Mouse (Mus musculus) cerebellum, postnatal 4 days (tissue): Measurements from ENCODE around the gene Lpcat4.

Experiments
- DNase-seq, 2 experiments: peaks; one replicate each; pipeline ENCODE4 v3.0.0; 2022; ENCODE audit warnings: low spot score in 2 of 2, mixed read lengths in 1 of 2

The Lpcat4 gene

GRCm38 (mm10) chr2:112239212-112239934 is at the start of gene Lpcat4:
Gene Lpcat4, plus strand, starts transcription at chr2:112239468.
- DNase-seq: peak; percentile 92 to 98

GRCm38 (mm10) chr2:112196859-112197258 is 42.4 kb upstream of the Lpcat4 start:
- DNase-seq: peak in 1 of 2 experiments; percentile 18

GRCm38 (mm10) chr2:112203056-112203455 is 36.2 kb upstream of the Lpcat4 start:
- no peak for DNase-seq

GRCm38 (mm10) chr2:112210142-112210541 is 29.1 kb upstream of the Lpcat4 start:
- peak; percentile 30 to 71 for DNase-seq

GRCm38 (mm10) chr2:112210699-112211098 is 28.6 kb upstream of the Lpcat4 start:
- DNase-seq: no peak

- DNase-seq: peak in 1 of 2 experiments; percentile 6
These were observed 23.3 kb upstream of the Lpcat4 start for GRCm38 (mm10) chr2:112215977-112216376.

GRCm38 (mm10) chr2:112217614-112218013 is 21.7 kb upstream of the Lpcat4 start:
- no peak for DNase-seq

GRCm38 (mm10) chr2:112220880-112221279 is 18.4 kb upstream of the Lpcat4 start:
- DNase-seq: no peak

- DNase-seq: no peak
These were observed 16.7 kb upstream of the Lpcat4 start for GRCm38 (mm10) chr2:112222607-112223006.

- DNase-seq: no peak
These were observed 14.9 kb upstream of the Lpcat4 start for GRCm38 (mm10) chr2:112224356-112224755.

GRCm38 (mm10) chr2:112232623-112233022 is 6.6 kb upstream of the Lpcat4 start:
- DNase-seq: no peak

- no peak for DNase-seq
These were observed 2.6 kb upstream of the Lpcat4 start for GRCm38 (mm10) chr2:112236620-112237019.

- DNase-seq: no peak
These were observed 1.3 kb upstream of the Lpcat4 start for GRCm38 (mm10) chr2:112238006-112238405.

GRCm38 (mm10) chr2:112239935-112240721 is 860 bp downstream of the Lpcat4 start:
- DNase-seq: peak in 1 of 2 experiments; percentile 41

GRCm38 (mm10) chr2:112241787-112242186 is 2.5 kb downstream of the Lpcat4 start:
- DNase-seq: no peak

GRCm38 (mm10) chr2:112245307-112245706 is 6.0 kb downstream of the Lpcat4 start:
- DNase-seq: no peak

- no peak for DNase-seq
These were observed 6.9 kb downstream of the Lpcat4 start for GRCm38 (mm10) chr2:112246193-112246592.

GRCm38 (mm10) chr2:112247323-112247722 is 8.1 kb downstream of the Lpcat4 start:
- DNase-seq: no peak

- no peak for DNase-seq
These were observed 10.6 kb downstream of the Lpcat4 start for GRCm38 (mm10) chr2:112249780-112250453.

- no peak for DNase-seq
These were observed 15.6 kb downstream of the Lpcat4 start for GRCm38 (mm10) chr2:112254675-112255515.

GRCm38 (mm10) chr2:112259241-112259962 is 20.1 kb downstream of the Lpcat4 start, which contains the start of gene Nutm1:
Gene Nutm1, minus strand, starts transcription at chr2:112259291.
- DNase-seq: no peak
